16 mouse cellular contexts compared by ENCODE assay signal in genomic region chr17:46038906-46039305, GRCm38 (mm10). TPM values are rescaled to one million over a fixed set of nuclear protein-coding genes. Genes with fewer than 3 reads are reported as not detected.
DNase-seq lines count a peak whose midpoint lies in the region; ATAC-seq and TF ChIP-seq lines count a peak whose summit lies in the region.
"Had no signal": no experiment of that assay in that cellular context is flagged by ENCODE, and none has a peak within 500 bp of the region (broad histone marks: within the 10 kb centered on the region; RNA-seq: fewer than 3 reads in every experiment).

No protein-coding gene starts in this region.

- 0 out of 2 replicates have a peak overlapping the region, but pooled peaks have one; percentile 16 for H3K27ac ChIP-seq in heart, embryonic 10.5 days
- no peak overlapping the region for H3K27ac ChIP-seq in liver, embryonic 14.5 days
- no peak overlapping the region for H3K27ac ChIP-seq in liver, embryonic 11.5 days (ENCODE audit: low read depth, low read length)
- no peak overlapping the region for H3K27ac ChIP-seq in MEL (ENCODE audit: control insufficient read depth, low read depth, low read length)
- H3K27ac ChIP-seq: embryonic facial prominence, embryonic 13.5 days; forebrain, embryonic 10.5 days; hindbrain, embryonic 14.5 days; limb, embryonic 13.5 days had no signal

- no peak overlapping the region for H3K9ac ChIP-seq in liver, embryonic 14.5 days (replicated peaks)
- no peak overlapping the region for H3K9ac ChIP-seq in liver, embryonic 11.5 days (ENCODE audit: low read depth, low read length)
- no peak overlapping the region for H3K9ac ChIP-seq in MEL (ENCODE audit: control insufficient read depth, low read depth, low read length, poor library complexity, severe bottlenecking)
- H3K9ac ChIP-seq: hindbrain, embryonic 14.5 days had no signal

- TF ChIP-seq CTCF in liver, embryonic 14.5 days (IDR thresholded peaks at IDR 0.05; ENCODE audit: low read depth), result peak; percentile 48
- peak in 1 of 3 experiments; percentile 42; a peak in 3 of 6 replicates for TF ChIP-seq CTCF in MEL (IDR thresholded peaks at IDR 0.05 in 2 of 3, conservative IDR thresholded peaks at IDR 0.05 in 1 of 3; ENCODE audit: control insufficient read depth in 1 of 3, insufficient read depth in 1 of 3, low read depth in 2 of 3, low read length in 3 of 3, poor library complexity in 1 of 3, severe bottlenecking in 1 of 3)

- no peak overlapping the region for H3K4me3 ChIP-seq in heart, embryonic 10.5 days
- no peak overlapping the region for H3K4me3 ChIP-seq in liver, embryonic 14.5 days (ENCODE audit: insufficient read depth in 1 of 2, low read depth in 2 of 2, low read length in 2 of 2)
- H3K4me3 ChIP-seq in liver, embryonic 11.5 days (ENCODE audit: low read depth, low read length), result no peak overlapping the region
- H3K4me3 ChIP-seq in MEL (ENCODE audit: control insufficient read depth in 1 of 2, insufficient read depth in 1 of 2, low read depth in 2 of 2, low read length in 2 of 2), result no peak overlapping the region
- H3K4me3 ChIP-seq: embryonic facial prominence, embryonic 13.5 days; forebrain, embryonic 10.5 days; limb, embryonic 13.5 days had no signal

- no peaks in the 10 kb centered on the region for H3K36me3 ChIP-seq in heart, embryonic 10.5 days
- no peaks in the 10 kb centered on the region for H3K36me3 ChIP-seq in liver, embryonic 14.5 days (replicated peaks; ENCODE audit: control insufficient read depth, insufficient read depth, low read depth)
- H3K36me3 ChIP-seq in liver, embryonic 11.5 days (ENCODE audit: control insufficient read depth, insufficient read depth, low read length), result no peaks in the 10 kb centered on the region
- peaks cover 0 to 18% of the 10 kb centered on the region in 2 experiments; a peak in 2 of 4 replicates for H3K36me3 ChIP-seq in MEL (ENCODE audit: control insufficient read depth in 1 of 2, insufficient read depth in 2 of 2, low read length in 2 of 2)
- H3K36me3 ChIP-seq: embryonic facial prominence, embryonic 13.5 days; forebrain, embryonic 10.5 days; limb, embryonic 13.5 days had no signal

- DNase-seq in heart, embryonic 10.5 days (ENCODE audit: low spot score), result no peak
- DNase-seq in heart, postnatal 4 days, result no peak
- DNase-seq in liver, embryonic 14.5 days (ENCODE audit: low read depth in 3 of 3, low spot score in 3 of 3), result no peak
- no peak for DNase-seq in liver, embryonic 11.5 days (ENCODE audit: low spot score)
- DNase-seq in A20 (ENCODE audit: low read depth, low spot score) (peak; percentile 26), MEL (ENCODE audit: low read depth, low spot score) (no peak)
- DNase-seq in left cerebral cortex, adult 9 months (ENCODE audit: low spot score in 2 of 2), result no peak
- DNase-seq: cerebellum, adult 11-12 months; kidney, adult 18-20 months; retina, postnatal 1 day had no signal

- peaks cover 23% of the 10 kb centered on the region; the same call in 1 of the 2 replicates for H3K27me3 ChIP-seq in heart, embryonic 10.5 days (ENCODE audit: insufficient read depth, poor library complexity, severe bottlenecking)
- no peaks in the 10 kb centered on the region for H3K27me3 ChIP-seq in liver, embryonic 14.5 days (ENCODE audit: control insufficient read depth, insufficient read depth, low read length)
- H3K27me3 ChIP-seq in liver, embryonic 11.5 days (replicated peaks; ENCODE audit: control insufficient read depth, insufficient read depth, low read length), result no peaks in the 10 kb centered on the region
- no peaks in the 10 kb centered on the region for H3K27me3 ChIP-seq in MEL (ENCODE audit: control insufficient read depth in 1 of 2, insufficient read depth in 2 of 2, low read length in 2 of 2)
- H3K27me3 ChIP-seq: embryonic facial prominence, embryonic 13.5 days; limb, embryonic 13.5 days had no signal

- H3K4me2 ChIP-seq in liver, embryonic 14.5 days (ENCODE audit: low read depth), result no peak overlapping the region
- H3K4me2 ChIP-seq in liver, embryonic 11.5 days, result no peak overlapping the region
- H3K4me2 ChIP-seq: embryonic facial prominence, embryonic 13.5 days; hindbrain, embryonic 14.5 days; limb, embryonic 13.5 days; midbrain, embryonic 11.5 days had no signal

- no peak for TF ChIP-seq EP300 in liver, embryonic 14.5 days (IDR thresholded peaks at IDR 0.05; ENCODE audit: low read depth)
- no peak for TF ChIP-seq EP300 in MEL (IDR thresholded peaks at IDR 0.05; ENCODE audit: low read depth in 1 of 2, low read length in 2 of 2)

- H3K4me1 ChIP-seq in heart, embryonic 10.5 days, result peaks cover 41% of the 10 kb centered on the region
- peaks cover 3 to 13% of the 10 kb centered on the region in 2 experiments for H3K4me1 ChIP-seq in liver, embryonic 14.5 days (replicated peaks; ENCODE audit: control insufficient read depth in 2 of 2, insufficient read depth in 2 of 2, low read length in 1 of 2)
- H3K4me1 ChIP-seq in liver, embryonic 11.5 days (replicated peaks; ENCODE audit: control insufficient read depth, insufficient read depth, low read length), result peaks cover 23% of the 10 kb centered on the region
- H3K4me1 ChIP-seq in MEL (ENCODE audit: control insufficient read depth in 1 of 2, insufficient read depth in 2 of 2, low read length in 2 of 2), result peaks cover 8 to 19% of the 10 kb centered on the region in 2 experiments

- no peak for ATAC-seq in liver, embryonic 14.5 days (ENCODE audit: insufficient read depth)
- no peak for ATAC-seq in liver, embryonic 11.5 days (replicated peaks; ENCODE audit: low FRiP score)
- no peak for ATAC-seq in megakaryocyte-erythroid progenitor cell, adult 5-6 weeks (replicated peaks; ENCODE audit: low FRiP score, low TSS enrichment, poor library complexity, severe bottlenecking)

- no peaks in the 10 kb centered on the region for H3K9me3 ChIP-seq in heart, embryonic 10.5 days
- H3K9me3 ChIP-seq in liver, embryonic 14.5 days (ENCODE audit: control insufficient read depth, low read length), result no peaks in the 10 kb centered on the region
- H3K9me3 ChIP-seq in liver, embryonic 11.5 days (ENCODE audit: control insufficient read depth, low read length), result no peaks in the 10 kb centered on the region
- H3K9me3 ChIP-seq in MEL (replicated peaks; ENCODE audit: insufficient read depth, low read length), result no peaks in the 10 kb centered on the region
- H3K9me3 ChIP-seq: embryonic facial prominence, embryonic 13.5 days; forebrain, embryonic 10.5 days; limb, embryonic 13.5 days had no signal

- H3K79me2 ChIP-seq in MEL (ENCODE audit: control insufficient read depth, insufficient read depth, low read length, poor library complexity), result no peaks in the 10 kb centered on the region; the same call in 1 of the 2 replicates

- 35% methylated on average over 3 of the region's 3 CpGs for WGBS in heart, embryonic 10.5 days
- whole genome bisulfite sequencing in liver, embryonic 14.5 days (ENCODE audit: insufficient replicate concordance), result 43% methylated on average over 3 of the region's 3 CpGs
- WGBS in liver, embryonic 11.5 days, result 47% methylated on average over 3 of the region's 3 CpGs

- peak; percentile 30 for TF ChIP-seq RAD21 in MEL (IDR thresholded peaks at IDR 0.05; ENCODE audit: low read depth, low read length)

- TF ChIP-seq POLR2A in MEL (IDR thresholded peaks at IDR 0.05; ENCODE audit: control insufficient read depth in 1 of 2, insufficient read depth in 1 of 2, low read depth in 1 of 2, low read length in 2 of 2, poor library complexity in 1 of 2), result no peak

TF ChIP-seq in MEL, 35 proteins besides CTCF, POLR2A, EP300 and RAD21:
- peak; percentile 20; the same call in 1 of the 2 replicates for TF ChIP-seq SMC3 (IDR thresholded peaks at IDR 0.05; ENCODE audit: low read depth, low read length)
- TF ChIP-seq KAT2A (conservative IDR thresholded peaks at IDR 0.05; ENCODE audit: low read depth, low read length), result no peak

RNA-seq across cellular contexts. Expression of gene Vegfa, which starts 6.7 kb away (rescaled TPM):
- polyA plus RNA-seq in heart, embryonic 10.5 days (2016; fragmentation: Nextera tagmentation; extraction: Ambion mirVana), result 4.5 and 6.0 TPM in 2 replicates
- 100 to 1,000 TPM; 192 to 209 TPM for total RNA-seq in heart, postnatal 4 days (2021)
- polyA plus RNA-seq in liver, embryonic 14.5 days (2012; rRNA removed), result 27.9 and 33.9 TPM in 2 replicates
- 1.2 and 1.7 TPM in 2 replicates for polyA plus RNA-seq in liver, embryonic 14.5 days (2014; fragmentation: Nextera tagmentation; extraction: Ambion mirVana)
- 3.4 and 4.6 TPM in 2 replicates for polyA plus RNA-seq in liver, embryonic 11.5 days (2014; fragmentation: Nextera tagmentation; extraction: Ambion mirVana)
- 16.1 and 39.4 TPM in 2 replicates for total RNA-seq in MEL (2012; rRNA removed)
- polyA plus RNA-seq in MEL (2012; ENCODE audit: insufficient read depth in 1 of 2, insufficient read length in 2 of 2, low read depth in 1 of 2, low replicate concordance in 2 of 2, missing spikeins in 1 of 2), result 10 to 100 TPM in 1 of 2 experiments, not detected in 1; 38.6 TPM
- total RNA-seq in megakaryocyte-erythroid progenitor cell, adult 5-6 weeks (2014; fragmentation: Nextera tagmentation), result 8.8 and 12.5 TPM in 2 replicates
- total RNA-seq in megakaryocyte-erythroid progenitor cell, adult 5-6 weeks (2017), result 15.2 and 17.2 TPM in 2 replicates
